Mouse (Mus musculus) kidney, embryonic 16.5 days (tissue): ENCODE data around the gene Zrsr1. TPM values are rescaled to one million over a fixed set of nuclear protein-coding genes. Genes with fewer than 3 reads are reported as not detected.
A peak's percentile ranks its signal among the peaks of the same experiment; 100 is the strongest.

Experiments
- ATAC-seq: fragments of 200-750 bp; cut with Nextera tagmentation; 2 replicates; pipeline ENCODE4 v1.8.0; 2017; ENCODE audit warnings: moderate TSS enrichment; ENCODE audit not compliant: low FRiP score, low TSS enrichment
- H3K27ac ChIP-seq: fragments of 300-500 bp; sonication (generic); 2 replicates; pipeline ENCODE4 v1.5.1; 2014; ENCODE audit warnings: low read length
- H3K27me3 ChIP-seq: fragments of 300-500 bp; sonication (generic); 2 replicates; pipeline ENCODE4 v1.6.1; 2014; ENCODE audit warnings: low read length, control low read depth, mixed read lengths; ENCODE audit not compliant: insufficient read depth
- H3K36me3 ChIP-seq: fragments of 300-500 bp; sonication (generic); 2 replicates; pipeline ENCODE4 v1.6.1; 2014; ENCODE audit warnings: low read length, control low read depth, mixed read lengths; ENCODE audit not compliant: insufficient read depth
- H3K4me1 ChIP-seq: fragments of 300-500 bp; sonication (generic); 2 replicates; pipeline ENCODE4 v1.6.1; 2014; ENCODE audit warnings: low read length, control low read depth, mixed read lengths; ENCODE audit not compliant: insufficient read depth
- H3K4me2 ChIP-seq: fragments of 300-500 bp; sonication (generic); replicated peaks from 2 replicates; pipeline ENCODE4 v1.6.1; 2014; ENCODE audit warnings: low read depth, low read length
- H3K4me3 ChIP-seq: fragments of 300-500 bp; sonication (generic); 2 replicates; pipeline ENCODE4 v1.5.1; 2014; ENCODE audit warnings: mild to moderate bottlenecking, low read length
- H3K9ac ChIP-seq: fragments of 300-500 bp; sonication (generic); replicated peaks from 2 replicates; pipeline ENCODE4 v1.6.1; 2014; ENCODE audit warnings: low read length
- H3K9me3 ChIP-seq: fragments of 300-500 bp; sonication (generic); 2 replicates; pipeline ENCODE4 v1.6.1; 2016; ENCODE audit warnings: low read length, control low read depth
- WGBS: fragments of 180-500 bp; shearing (Covaris S2); extraction: QIAGEN DNeasy Blood & Tissue Kit; methylation state at CpG from one replicate; pipeline ENCODE4 v1.1.7; 2014; 5-methylcytosine and 5-hydroxymethylcytosine counted together
- polyA plus RNA-seq: library from polyadenylated mRNA; unstranded; fragments of >200 nt; fragmentation: Nextera tagmentation; extraction: Ambion mirVana; gene quantifications from 2 replicates; pipeline ENCODE4 v1.2.1, GENCODE M21; 2015

Zrsr1 gene
- polyA plus RNA-seq, 1 experiment from 2014 or later, result 3.7 TPM

GRCm38 (mm10) chr11:22998308-22998707, 26.5 kb downstream of the Zrsr1 start:
- Histone ChIP-seq H3K9me3 (no peaks in the 10 kb centered on the region), H3K27me3 (no peaks in the 10 kb centered on the region), H3K4me1 (no peaks in the 10 kb centered on the region), H3K4me3 (no peak overlapping the region), H3K36me3 (peaks cover 73% of the 10 kb centered on the region), H3K27ac (no peak overlapping the region), H3K4me2 (no peak overlapping the region), H3K9ac (no peak overlapping the region)
- 80% methylated on average over 1 of the region's 1 CpGs for WGBS
- no peak for ATAC-seq

GRCm38 (mm10) chr11:23005276-23005675, 33.5 kb downstream of the Zrsr1 start:
- no peak overlapping the region for H3K4me3 ChIP-seq
- H3K4me1 ChIP-seq, result peaks cover 6% of the 10 kb centered on the region
- no peak overlapping the region for H3K9ac ChIP-seq
- no peak overlapping the region for H3K27ac ChIP-seq
- WGBS, result 92% methylated on average over 1 of the region's 1 CpGs
- no peaks in the 10 kb centered on the region for H3K9me3 ChIP-seq
- no peak for ATAC-seq
- H3K27me3 ChIP-seq, result no peaks in the 10 kb centered on the region
- peaks cover 34% of the 10 kb centered on the region for H3K36me3 ChIP-seq
- H3K4me2 ChIP-seq, result no peak overlapping the region

DNA sequence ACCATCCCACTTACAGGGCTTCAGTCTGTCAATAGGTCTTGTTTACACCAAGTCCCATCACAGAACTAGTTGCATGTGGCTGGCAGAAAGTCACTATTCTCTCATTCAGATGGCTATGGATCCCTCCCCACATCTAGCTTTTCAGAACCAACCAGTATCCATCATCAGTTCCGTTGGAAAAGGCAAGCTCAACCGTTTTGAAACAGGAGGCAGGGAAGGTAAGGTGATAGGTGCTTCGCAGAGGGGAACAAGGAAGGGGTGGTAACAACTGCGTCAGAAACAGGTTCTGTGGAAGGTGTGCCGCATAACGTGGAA, 35.3 kb downstream of the Zrsr1 start:
- peak overlapping the region; percentile 66 for H3K4me2 ChIP-seq
- H3K36me3 ChIP-seq, result peaks cover 19% of the 10 kb centered on the region
- H3K4me3 ChIP-seq, result peak overlapping the region; percentile 56
- no peaks in the 10 kb centered on the region for H3K27me3 ChIP-seq
- no peak for ATAC-seq
- peak overlapping the region; percentile 42 for H3K9ac ChIP-seq
- H3K9me3 ChIP-seq, result no peaks in the 10 kb centered on the region
- H3K27ac ChIP-seq, result peak overlapping the region; percentile 44
- H3K4me1 ChIP-seq, result peaks cover 6% of the 10 kb centered on the region
- 5% methylated on average over 6 of the region's 6 CpGs for WGBS

GRCm38 (mm10) chr11:23007481-23008180, 35.8 kb downstream of the Zrsr1 start, which contains the start of gene Fam161a:
Fam161a (plus strand) TSS chr11:23007531.
- Histone ChIP-seq H3K36me3 (peaks cover 13% of the 10 kb centered on the region), H3K9me3 (no peaks in the 10 kb centered on the region), H3K9ac (peak within 1 kb of the TSS; percentile 81), H3K27me3 (no peaks in the 10 kb centered on the region), H3K27ac (peak within 1 kb of the TSS; percentile 93), H3K4me3 (peak within 1 kb of the TSS; percentile 56), H3K4me2 (peak within 1 kb of the TSS; percentile 66), H3K4me1 (peaks cover 6% of the 10 kb centered on the region)
- WGBS, result 1% methylated on average over 22 of the region's 22 CpGs
- peak; percentile 95 for ATAC-seq

- Histone ChIP-seq H3K4me3 (peak overlapping the region; percentile 56), H3K27ac (peak overlapping the region; percentile 93), H3K36me3 (peaks cover 12% of the 10 kb centered on the region), H3K4me2 (peak overlapping the region; percentile 66), H3K9me3 (no peaks in the 10 kb centered on the region), H3K27me3 (no peaks in the 10 kb centered on the region), H3K4me1 (peaks cover 6% of the 10 kb centered on the region), H3K9ac (peak overlapping the region; percentile 81)
- WGBS, result under 1% methylated on average over 40 of the region's 40 CpGs
- ATAC-seq, result peak; percentile 98
These were observed 36.5 kb downstream of the Zrsr1 start for GRCm38 (mm10) chr11:23008181-23008823.

- H3K9me3 ChIP-seq, result no peaks in the 10 kb centered on the region
- ATAC-seq, result no peak
- peak overlapping the region; percentile 56 for H3K4me3 ChIP-seq
- H3K27ac ChIP-seq, result no peak overlapping the region
- H3K36me3 ChIP-seq, result peaks cover 7% of the 10 kb centered on the region
- H3K4me2 ChIP-seq, result peak overlapping the region; percentile 66
- H3K4me1 ChIP-seq, result peaks cover 6% of the 10 kb centered on the region
- H3K27me3 ChIP-seq, result no peaks in the 10 kb centered on the region
- 38% methylated on average over 4 of the region's 4 CpGs for WGBS
- peak overlapping the region; percentile 81; the same call in 1 of the 2 replicates for H3K9ac ChIP-seq
These were observed 37.0 kb downstream of the Zrsr1 start for GRCm38 (mm10) chr11:23008824-23009200.

DNA sequence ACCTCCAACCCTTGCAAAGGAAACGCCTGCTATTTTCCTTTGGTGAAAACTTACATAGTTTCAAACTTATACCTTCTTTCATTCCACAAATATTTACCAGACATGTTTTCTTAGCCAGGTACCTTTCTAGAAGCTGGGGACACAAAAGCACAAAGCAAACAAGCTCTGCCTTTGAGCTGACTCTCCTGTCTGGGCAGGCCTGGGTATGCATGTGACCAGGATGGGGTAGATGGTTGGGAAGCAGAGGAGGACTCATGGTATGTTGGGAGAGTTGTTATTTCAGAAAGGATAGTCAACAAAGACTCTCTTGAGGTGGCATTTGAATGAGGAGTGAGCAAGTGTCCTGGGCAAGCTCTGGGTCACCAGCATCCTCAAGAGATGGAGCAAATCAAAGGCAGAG, 41.3 kb downstream of the Zrsr1 start:
- no peak for ATAC-seq
- 78% methylated on average over 1 of the region's 1 CpGs for WGBS
- no peaks in the 10 kb centered on the region for H3K36me3 ChIP-seq
- no peaks in the 10 kb centered on the region for H3K27me3 ChIP-seq
- no peak overlapping the region for H3K9ac ChIP-seq
- no peak overlapping the region for H3K4me3 ChIP-seq
- no peak overlapping the region for H3K4me2 ChIP-seq
- H3K27ac ChIP-seq, result no peak overlapping the region
- H3K9me3 ChIP-seq, result no peaks in the 10 kb centered on the region
- H3K4me1 ChIP-seq, result no peaks in the 10 kb centered on the region

GRCm38 (mm10) chr11:23013580-23014294, 41.9 kb downstream of the Zrsr1 start:
- Histone ChIP-seq H3K9me3 (peaks cover 4% of the 10 kb centered on the region), H3K4me3 (no peak overlapping the region), H3K9ac (no peak overlapping the region), H3K27me3 (no peaks in the 10 kb centered on the region), H3K4me2 (no peak overlapping the region), H3K4me1 (no peaks in the 10 kb centered on the region), H3K36me3 (no peaks in the 10 kb centered on the region), H3K27ac (no peak overlapping the region)
- ATAC-seq, result no peak
- WGBS, result 89% methylated on average over 4 of the region's 4 CpGs

- H3K9me3 ChIP-seq, result peaks cover 4% of the 10 kb centered on the region
- no peaks in the 10 kb centered on the region for H3K36me3 ChIP-seq
- H3K27me3 ChIP-seq, result no peaks in the 10 kb centered on the region
- H3K4me1 ChIP-seq, result no peaks in the 10 kb centered on the region
- ATAC-seq, result no peak
- H3K4me2 ChIP-seq, result no peak overlapping the region
- WGBS, result 72% methylated on average over 6 of the region's 6 CpGs
- H3K9ac ChIP-seq, result no peak overlapping the region
- H3K4me3 ChIP-seq, result no peak overlapping the region
- no peak overlapping the region for H3K27ac ChIP-seq
These were observed 43.2 kb downstream of the Zrsr1 start for GRCm38 (mm10) chr11:23014996-23015395.

- Histone ChIP-seq H3K36me3 (no peaks in the 10 kb centered on the region), H3K27ac (no peak overlapping the region), H3K4me3 (no peak overlapping the region), H3K27me3 (no peaks in the 10 kb centered on the region), H3K9me3 (peaks cover 4% of the 10 kb centered on the region), H3K4me1 (0 out of 2 replicates have a peak, but pooled peaks cover 3% of the 10 kb centered on the region), H3K4me2 (no peak overlapping the region), H3K9ac (no peak overlapping the region)
- no peak for ATAC-seq
- 91% methylated on average over 4 of the region's 4 CpGs for WGBS
These were observed 46.1 kb downstream of the Zrsr1 start for GRCm38 (mm10) chr11:23017943-23018342.
